Mouse (Mus musculus) lung, postnatal 36 days (tissue): ENCODE results near the gene Cers2.
"Not testable (repeated sequence)": the region's sequence is repeated elsewhere in the genome, so short reads cannot be mapped to it uniquely, and the experiment has no call there.

ENCODE experiments used
- DNase-seq: peaks from one replicate; pipeline ENCODE4 v3.0.0; 2022; ENCODE audit warnings: mixed read lengths

The Cers2 gene

DNA sequence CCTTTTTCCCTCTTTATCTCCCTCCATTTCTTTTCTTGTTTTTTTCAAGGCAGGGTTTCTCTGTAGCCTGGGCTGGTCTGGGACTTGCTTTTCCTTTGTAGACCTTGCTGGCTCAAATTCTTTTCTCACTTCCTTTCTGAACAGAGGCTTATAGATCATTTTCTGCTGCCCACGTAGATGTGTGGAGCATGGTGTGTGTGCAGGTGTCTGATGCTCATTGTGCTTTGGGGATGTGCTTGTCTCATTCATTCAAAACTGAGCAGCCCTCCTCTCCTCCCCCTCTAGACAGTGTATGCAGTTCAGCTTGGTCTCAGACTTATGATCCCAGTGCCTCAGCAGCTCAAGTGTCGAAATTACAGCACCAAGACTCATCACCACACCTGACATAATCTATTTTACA lies 4.5 kb downstream of the Cers2 start:
- no peak for DNase-seq

DNA sequence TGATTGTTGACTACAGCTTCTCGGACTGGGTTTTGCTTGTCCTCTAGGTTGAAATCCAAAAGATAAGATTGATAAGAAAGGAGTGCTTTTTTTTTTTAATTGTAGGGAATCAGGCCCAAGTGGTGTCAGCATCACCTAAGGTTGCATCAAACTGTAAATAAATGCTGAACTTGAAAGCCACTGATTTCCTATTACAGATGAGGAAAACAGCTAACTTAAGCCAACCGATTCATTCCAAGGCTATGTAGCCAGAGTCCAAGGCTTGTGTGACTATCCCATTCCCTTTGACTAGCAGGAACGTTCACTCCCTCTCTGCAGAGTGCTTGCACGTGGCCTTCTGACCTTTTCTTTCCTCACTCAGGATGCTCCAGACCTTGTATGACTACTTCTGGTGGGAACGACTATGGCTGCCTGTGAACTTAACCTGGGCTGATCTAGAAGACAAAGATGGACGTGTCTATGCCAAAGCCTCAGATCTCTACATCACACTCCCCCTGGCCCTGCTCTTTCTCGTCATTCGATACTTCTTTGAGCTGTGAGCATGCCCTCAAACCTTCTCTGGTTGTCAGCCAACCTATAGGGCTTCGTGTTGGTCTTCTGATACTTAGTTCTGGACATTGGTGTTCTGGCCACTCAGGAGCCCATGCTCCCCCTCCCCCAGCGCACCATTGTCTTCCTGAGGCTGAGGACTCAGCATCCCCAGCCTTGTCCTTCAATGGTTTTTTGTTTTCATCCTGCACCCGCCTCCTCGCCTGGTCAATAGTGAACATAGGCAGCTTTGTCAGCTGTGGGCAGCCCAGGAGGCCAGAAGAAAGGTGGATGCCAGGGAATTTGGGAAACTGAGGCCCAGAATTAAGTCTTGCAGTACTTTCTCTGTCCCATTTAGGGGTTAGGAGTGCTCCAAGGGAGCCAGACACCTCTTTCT lies 5.4 kb downstream of the Cers2 start:
- DNase-seq, result no peak

DNA sequence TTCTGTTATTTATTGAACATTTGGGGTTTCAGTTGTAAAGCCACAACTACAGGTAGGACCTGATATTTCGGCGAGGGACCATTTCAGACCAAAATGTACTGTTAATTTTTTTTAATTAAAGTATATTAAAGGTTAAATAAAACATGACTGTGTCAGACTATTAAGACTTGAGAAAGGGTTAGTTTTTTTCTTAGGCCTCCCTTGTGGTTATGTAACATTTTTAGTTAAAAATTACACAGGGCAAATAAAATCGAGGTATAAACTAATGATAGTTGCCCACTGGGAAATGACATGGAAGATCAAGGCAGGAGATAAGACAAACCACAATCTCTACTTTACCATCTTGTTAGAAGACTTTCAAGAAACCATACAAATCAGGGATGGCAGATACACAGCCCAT lies 8.8 kb downstream of the Cers2 start:
- no peak for DNase-seq

DNA sequence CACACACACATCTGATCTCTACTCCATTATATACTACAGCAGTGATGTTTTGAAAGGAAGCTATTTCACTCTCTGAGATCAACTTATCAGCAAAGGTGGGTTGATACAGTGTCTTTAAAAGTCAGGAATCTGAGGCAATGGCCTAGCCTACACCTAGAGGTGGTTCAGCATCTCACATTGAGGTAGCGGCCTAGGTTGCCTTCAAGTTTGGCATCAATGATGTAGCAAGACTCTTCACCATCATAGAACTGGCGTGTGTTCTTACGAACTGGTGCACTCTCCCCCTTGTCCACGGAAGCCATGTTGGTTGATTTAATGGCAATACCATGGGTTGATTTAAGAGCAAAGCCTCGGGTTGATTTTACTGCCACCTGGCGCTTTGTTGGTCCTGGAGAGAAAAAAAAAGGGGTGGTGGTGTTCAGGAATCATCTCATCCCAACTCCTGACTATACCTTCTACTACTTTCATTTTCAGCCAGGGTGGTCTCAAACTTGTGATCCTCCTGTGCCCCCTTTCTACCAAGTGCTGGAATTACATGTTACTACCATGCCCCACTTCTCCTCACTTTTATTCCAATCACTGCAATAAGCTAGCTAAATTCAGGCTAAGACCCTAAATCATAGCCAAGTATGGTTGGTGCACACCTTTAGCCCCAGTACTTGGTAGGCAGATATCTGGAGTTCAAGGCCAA lies 10.0 kb downstream of the Cers2 start:
- no peak for DNase-seq

DNA sequence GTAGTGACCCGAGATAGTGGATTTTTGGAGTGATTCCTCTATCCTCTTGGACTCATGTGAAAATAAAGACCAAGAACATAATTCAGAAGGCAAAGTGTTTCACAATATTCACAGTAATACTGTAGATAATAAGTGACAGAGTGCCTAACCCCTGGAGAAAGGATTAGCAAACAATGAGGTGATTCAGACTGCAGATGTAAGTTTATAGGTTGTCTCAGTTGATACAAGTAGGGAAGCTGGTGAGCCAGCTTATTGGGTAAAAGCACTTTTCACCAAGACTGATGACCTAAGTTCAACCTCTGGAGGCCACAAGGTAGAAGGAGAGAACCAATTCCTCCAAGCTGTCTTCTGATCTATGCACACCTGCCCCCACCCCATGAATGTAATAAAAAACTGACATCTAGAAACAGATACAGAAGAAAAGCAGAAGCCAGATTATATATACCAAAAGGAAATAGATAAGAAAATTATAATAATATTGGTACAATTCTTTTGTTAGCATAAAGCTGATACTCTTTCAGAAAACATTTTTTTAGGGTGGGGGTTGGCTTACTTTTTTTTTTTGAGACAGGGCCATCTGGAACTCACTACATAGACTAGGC lies 14.3 kb downstream of the Cers2 start:
- no peak for DNase-seq

DNA sequence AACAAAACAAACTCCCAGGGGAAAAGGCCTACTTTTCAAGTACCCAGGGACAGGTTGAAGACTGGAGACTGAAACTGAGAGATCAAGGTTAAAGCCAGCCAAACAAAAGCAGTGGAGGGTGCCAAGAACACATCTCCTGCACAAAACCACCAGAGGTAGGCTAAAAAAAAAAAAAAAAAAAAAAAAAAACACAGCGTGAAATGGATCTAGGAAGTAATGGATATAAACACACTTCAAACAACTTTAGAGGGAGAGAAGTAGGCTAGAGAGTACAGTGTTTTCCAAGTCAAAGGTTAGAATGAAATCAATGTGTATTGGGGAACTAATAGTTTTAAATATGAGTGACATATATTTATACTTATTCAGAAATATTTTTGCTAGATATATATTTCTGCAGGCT lies 16.9 kb downstream of the Cers2 start:
- DNase-seq, result no peak

DNA sequence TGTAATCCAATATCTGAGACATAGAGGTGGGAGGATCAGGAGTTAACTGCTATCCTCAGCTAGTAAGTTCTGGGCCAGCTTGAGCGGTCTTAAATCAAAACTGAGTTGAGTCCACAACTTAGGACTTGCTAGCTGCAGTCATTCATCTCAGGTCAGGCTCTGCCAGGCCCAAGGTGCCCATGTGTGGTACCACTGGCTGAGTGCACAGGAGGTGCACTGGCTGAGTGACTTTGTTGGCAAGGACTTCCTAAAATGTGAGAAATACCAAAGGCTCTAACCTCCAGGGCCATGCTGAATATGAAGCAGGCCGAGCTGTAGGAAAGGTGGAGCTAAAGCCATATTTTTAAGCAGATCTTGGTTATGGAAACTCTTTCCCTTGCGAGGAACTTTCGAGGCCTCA lies 22.8 kb downstream of the Cers2 start:
- DNase-seq, result no peak

DNA sequence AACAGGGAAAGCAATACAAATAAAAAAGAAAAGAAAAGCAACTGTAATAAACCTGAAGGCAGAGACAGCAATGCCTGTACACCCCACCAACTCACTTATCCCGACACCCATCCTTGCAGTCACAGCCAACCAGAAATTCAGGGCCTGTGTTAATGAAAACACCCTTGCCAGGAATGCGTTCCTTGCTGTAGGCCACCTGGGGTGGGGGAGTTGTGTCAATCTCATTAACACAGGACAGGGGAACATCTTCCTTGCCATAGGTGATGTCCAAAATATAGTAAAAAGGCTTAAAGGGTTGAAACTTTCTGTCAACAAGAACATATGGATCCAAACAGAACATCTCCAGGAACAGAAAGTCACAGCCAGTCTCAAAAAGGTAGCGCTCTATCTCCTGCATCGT lies 23.7 kb downstream of the Cers2 start:
- DNase-seq, result no peak

DNA sequence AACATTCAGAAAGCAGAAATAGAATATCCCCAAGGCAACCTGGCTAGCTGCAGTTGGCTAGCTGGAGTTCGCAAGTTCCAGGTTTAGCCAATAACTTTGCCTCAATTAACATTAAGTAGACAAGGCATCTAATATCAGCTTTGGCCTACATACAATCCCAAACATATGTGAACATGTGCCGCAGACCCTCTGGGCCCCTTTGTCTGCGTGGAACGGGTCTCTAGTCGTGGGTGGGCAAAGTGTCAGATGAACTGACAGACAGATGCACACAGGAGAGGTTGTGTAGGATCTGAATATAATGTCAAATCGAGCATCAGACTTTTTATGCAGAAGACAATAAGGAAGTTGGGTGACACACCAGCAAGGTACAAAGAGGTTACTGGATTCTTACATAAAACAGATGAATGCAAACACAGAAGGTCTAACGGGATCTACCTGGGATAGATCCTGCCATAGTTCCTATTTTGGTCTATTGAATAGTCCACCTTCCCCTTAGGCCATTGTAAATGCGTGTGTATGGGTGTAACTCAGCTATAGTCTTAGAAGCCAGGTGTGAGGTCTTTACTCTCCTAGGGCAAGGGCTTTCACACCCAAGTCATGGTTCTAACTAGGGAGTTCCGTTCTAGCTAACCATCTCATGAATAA lies 28.9 kb downstream of the Cers2 start:
- DNase-seq, result not testable (repeated sequence)

DNA sequence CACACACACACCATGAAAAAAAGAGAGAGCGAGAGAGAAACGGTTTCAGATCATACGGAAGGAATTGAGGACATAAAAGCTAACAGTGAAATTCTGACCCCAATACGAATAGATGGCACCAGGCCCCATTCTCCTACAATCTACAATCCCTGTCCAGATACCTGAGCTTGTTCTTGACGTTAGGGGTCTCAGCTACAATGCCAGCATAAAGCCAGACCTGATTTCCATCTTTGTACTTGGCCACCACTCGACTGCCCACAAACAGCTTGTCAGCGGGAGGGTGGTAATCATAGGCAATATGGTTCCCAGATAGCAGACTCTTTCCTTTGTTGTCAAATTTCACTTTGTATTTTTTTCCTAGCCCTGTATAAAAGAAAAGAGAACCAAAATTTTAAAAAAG lies 31.9 kb downstream of the Cers2 start:
- DNase-seq, result no peak

DNA sequence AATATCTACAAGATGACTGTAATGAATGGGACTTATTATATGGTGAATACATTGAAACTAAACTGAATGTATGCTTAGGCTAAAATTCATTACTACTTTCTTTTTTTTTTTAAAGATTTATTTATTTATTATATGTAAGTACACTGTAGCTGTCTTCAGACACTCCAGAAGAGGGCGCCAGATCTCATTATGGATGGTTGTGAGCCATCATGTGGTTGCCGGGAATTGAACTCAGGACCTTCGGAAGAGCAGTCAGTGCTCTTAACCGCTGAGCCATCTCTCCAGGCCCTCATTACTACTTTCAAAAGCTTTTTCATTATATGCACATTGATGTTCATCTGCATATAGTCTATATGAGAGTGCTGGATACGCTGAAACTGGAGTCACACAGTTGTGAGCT lies 33.8 kb downstream of the Cers2 start:
- not testable (repeated sequence) for DNase-seq

DNA sequence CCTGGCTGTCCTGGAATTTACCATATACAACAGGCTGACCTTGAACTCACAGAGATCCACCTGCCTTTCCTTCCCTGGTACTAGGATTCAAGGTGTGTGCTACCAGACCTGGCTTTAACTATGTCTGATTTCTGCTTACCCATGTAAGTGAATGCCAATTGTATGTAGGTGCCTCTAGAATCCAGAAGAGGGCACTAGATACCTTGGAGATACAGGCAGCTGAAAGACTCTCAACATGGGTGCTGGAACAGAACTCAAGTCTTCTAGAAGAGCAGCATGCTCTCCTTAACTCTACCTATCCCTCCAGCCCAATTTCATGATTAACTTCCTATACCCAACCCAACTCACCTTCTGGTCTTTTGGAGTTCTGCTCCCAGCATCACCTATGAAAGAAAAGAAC lies 34.9 kb downstream of the Cers2 start:
- DNase-seq, result peak; percentile 70

DNA sequence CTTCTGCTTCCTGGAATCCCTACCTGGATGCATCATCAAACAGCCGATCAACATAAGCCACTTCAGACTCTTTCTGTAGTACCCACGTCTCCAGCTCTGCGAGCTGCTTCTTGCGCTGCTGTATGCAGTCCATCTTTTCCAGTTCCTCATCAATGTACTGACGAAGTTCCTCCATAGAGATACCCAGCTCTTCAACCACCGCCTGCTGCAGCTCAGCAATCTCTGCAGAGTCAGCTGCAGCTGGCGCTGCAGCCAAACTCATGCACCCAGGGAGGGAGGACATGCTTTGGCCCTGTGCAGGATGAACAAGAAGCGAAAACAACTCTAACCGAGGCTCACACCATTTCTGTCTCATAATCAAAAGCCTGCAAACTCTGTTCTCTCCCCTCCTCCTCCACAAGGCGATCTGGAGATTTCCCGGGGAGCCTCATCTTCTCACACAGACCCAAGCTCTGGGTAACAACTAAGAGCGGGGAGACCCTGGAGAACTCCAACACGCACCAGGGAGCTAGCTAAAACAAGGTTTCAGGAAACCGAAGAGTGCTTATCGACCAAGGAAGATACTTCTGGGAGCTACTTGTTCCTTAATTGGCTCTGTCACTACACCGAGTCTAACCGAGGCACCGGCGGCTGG lies 41.4 kb downstream of the Cers2 start:
- DNase-seq, result not testable (repeated sequence)

DNA sequence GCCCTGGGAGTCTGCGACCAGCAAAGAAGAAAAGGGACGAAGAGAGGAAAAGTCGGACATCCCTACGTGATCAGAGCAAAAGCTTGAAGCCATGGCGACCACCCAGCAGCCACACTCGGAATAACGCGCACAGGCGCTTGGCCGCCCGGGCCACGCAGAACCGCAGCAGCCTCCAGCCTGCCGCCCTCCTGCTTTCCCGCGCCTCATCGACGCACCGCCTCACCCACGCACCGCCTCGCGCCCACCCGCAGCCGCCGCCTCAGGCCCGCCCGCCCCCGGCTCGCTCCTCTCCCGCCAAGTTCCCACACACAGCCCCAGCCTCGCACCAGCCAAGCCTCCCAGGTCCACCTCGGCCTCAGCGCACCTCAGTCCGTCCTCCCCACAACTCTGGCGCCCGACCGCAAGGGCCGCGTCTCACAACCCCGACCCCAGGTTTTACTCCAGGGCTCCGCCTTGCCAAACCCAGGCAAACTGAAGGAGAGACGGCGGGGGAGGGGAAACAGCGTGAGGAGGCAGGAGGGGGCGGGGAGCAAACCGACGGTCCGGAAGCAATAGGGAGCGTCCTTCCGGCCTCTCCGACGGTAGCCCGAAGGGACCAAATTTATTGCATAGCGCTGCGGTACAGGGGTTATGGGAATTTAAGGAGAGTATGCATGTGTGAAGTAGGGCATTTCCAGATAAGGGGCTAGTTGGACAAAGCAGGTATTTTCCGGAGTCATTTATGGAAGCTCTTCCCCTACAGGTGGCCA lies 42.3 kb downstream of the Cers2 start, which contains the start of gene Setdb1:
Gene Setdb1 (minus strand): TSS at position 502 of the 749 bp plus-strand sequence.
- DNase-seq, result peak; percentile 96

DNA sequence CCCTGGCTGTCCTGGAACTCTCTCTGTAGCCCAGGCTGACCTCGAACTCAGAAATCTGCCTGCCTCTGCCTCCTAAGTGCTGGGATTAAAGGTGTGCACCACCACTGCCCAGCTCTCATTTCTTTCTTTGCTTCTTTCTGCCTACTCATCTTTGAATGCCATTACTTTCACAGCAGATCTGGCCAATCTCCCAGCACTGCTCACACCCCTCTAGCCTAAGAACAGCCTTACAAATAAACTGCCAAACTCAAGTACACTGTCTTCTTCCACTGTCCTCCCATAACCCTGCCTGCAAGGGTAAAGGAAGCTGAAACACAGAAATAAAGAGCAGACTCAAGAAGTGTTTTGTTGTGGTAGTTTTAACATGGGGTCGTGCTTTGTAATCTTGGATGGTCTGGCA lies 43.2 kb downstream of the Cers2 start:
- no peak for DNase-seq

DNA sequence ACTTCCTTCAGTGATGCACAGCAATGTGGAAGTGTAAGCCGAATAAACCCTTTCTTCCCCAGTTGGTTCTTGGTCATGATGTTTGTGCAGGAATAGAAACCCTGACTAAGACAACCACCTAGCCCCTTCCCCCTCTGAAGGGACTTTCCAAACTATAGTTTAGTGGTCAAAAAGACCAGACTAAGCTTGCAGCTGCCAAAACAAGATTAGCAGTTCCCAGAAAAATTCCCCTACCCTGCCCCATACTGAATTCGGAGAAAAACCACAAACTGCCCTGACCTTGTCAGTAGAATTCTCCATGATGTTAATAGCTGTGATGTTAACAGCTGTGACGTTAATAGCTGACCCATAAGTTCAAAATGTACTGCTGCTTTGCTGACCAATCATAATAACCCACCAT lies 45.7 kb downstream of the Cers2 start:
- DNase-seq, result not testable (repeated sequence)

DNA sequence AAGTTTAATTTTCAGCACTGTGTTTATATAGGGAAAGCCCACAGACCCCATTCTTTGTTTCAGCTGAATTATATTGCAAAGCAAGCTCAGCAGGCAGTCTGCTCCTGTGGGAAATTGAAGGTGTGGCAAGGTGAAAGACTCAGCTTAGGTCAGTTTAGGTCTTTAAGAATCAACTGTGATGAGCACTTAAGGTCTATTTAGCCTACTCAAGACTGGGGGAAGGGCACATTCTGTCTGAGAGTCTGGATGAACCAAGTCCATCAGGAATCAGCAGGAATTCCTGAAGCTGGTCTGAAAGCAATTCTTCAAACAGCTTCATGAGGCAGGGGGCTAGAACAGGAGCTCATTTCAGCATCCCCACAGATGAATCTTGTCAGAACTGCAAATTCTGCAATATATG lies 55.5 kb downstream of the Cers2 start:
- DNase-seq, result no peak
